Mouse (Mus musculus) bone marrow macrophage, adult 2 months (primary cell): ENCODE measurements around the gene Zfr2.

Experiments
- CTCF ChIP-seq: IDR thresholded peaks from 2 replicates; pipeline ENCODE4 v1.5.1; 2012; ENCODE audit warnings: low read depth, mild to moderate bottlenecking, low read length, moderate library complexity
- POLR2A ChIP-seq: IDR thresholded peaks from 2 replicates; pipeline ENCODE4 v1.6.1; 2012; ENCODE audit warnings: mild to moderate bottlenecking, low read depth, low read length, borderline replicate concordance

GRCm38 (mm10) chr10:81196470-81197065 is 36.4 kb upstream of the Zfr2 start:
- TF ChIP-seq POLR2A: no peak
- TF ChIP-seq CTCF: no peak
